Mouse (Mus musculus) forebrain, postnatal 0 days (tissue): ENCODE measurements around the gene E2f6. TPM values are rescaled to one million over a fixed set of nuclear protein-coding genes. Genes with fewer than 3 reads are reported as not detected.
A peak's percentile ranks its signal among the peaks of the same experiment; 100 is the strongest.

Experiments used
- ATAC-seq: fragments of 200-750 bp; cut with Nextera tagmentation; 2 replicates; pipeline ENCODE4 v1.8.0; 2017; ENCODE audit warnings: mild to moderate bottlenecking, moderate library complexity
- DNase-seq: peaks from one replicate; pipeline ENCODE4 v3.0.0-alpha.2; 2015
- H3K27ac ChIP-seq: fragments of 300-500 bp; sonication (generic); 2 replicates; pipeline ENCODE4 v1.5.1; 2014; ENCODE audit warnings: low read depth, mild to moderate bottlenecking, antibody characterized with exemption, low read length, moderate library complexity, mixed read lengths
- H3K27me3 ChIP-seq: fragments of 300-500 bp; sonication (generic); 2 replicates; pipeline ENCODE4 v1.6.1; 2014; ENCODE audit warnings: mild to moderate bottlenecking, low read length, mixed read lengths; ENCODE audit not compliant: insufficient read depth
- H3K36me3 ChIP-seq: fragments of 300-500 bp; sonication (generic); 2 replicates; pipeline ENCODE4 v1.6.1; 2014; ENCODE audit warnings: mild to moderate bottlenecking, moderate library complexity; ENCODE audit not compliant: insufficient read depth
- H3K4me1 ChIP-seq: fragments of 300-500 bp; sonication (generic); 2 replicates; pipeline ENCODE4 v1.6.1; 2014; ENCODE audit warnings: antibody characterized with exemption; ENCODE audit not compliant: insufficient read depth
- H3K4me2 ChIP-seq: fragments of 300-500 bp; sonication (generic); 2 replicates; pipeline ENCODE4 v1.6.1; 2014; ENCODE audit warnings: low read depth, mild to moderate bottlenecking, moderate library complexity
- H3K4me3 ChIP-seq: fragments of 300-500 bp; sonication (generic); 2 replicates; pipeline ENCODE4 v1.5.1; 2014; ENCODE audit warnings: low read depth, low read length, mixed read lengths
- H3K9ac ChIP-seq: fragments of 300-500 bp; sonication (generic); 2 replicates; pipeline ENCODE4 v1.6.1; 2014; ENCODE audit warnings: mild to moderate bottlenecking
- H3K9me3 ChIP-seq: fragments of 300-500 bp; sonication (generic); 2 replicates; pipeline ENCODE4 v1.6.1; 2016; ENCODE audit warnings: low read length
- CTCF ChIP-seq: sonication (generic); IDR thresholded peaks from 2 replicates; pipeline ENCODE4 v1.5.1; 2016; ENCODE audit warnings: antibody characterized with exemption, control low read depth, low read depth
- WGBS: fragments of 180-500 bp; shearing (Covaris S2); extraction: QIAGEN DNeasy Blood & Tissue Kit; methylation state at CpG from one replicate; pipeline ENCODE4 v1.1.7; 2014; 5-methylcytosine and 5-hydroxymethylcytosine counted together
- polyA plus RNA-seq: library from polyadenylated mRNA; unstranded; fragments of >200 nt; fragmentation: Nextera tagmentation; extraction: Ambion mirVana; gene quantifications from 2 replicates; pipeline ENCODE4 v1.2.1, GENCODE M21; 2015
- total RNA-seq: library from RNA; depleted of rRNA; stranded (reverse); fragments of >200 nt; gene quantifications from 2 replicates; pipeline ENCODE4 v1.2.3, GENCODE M21; 2014

E2f6 gene
- total and polyA plus RNA-seq, 2 experiments from 2014 or later = 15.4 to 26.4 TPM

DNA sequence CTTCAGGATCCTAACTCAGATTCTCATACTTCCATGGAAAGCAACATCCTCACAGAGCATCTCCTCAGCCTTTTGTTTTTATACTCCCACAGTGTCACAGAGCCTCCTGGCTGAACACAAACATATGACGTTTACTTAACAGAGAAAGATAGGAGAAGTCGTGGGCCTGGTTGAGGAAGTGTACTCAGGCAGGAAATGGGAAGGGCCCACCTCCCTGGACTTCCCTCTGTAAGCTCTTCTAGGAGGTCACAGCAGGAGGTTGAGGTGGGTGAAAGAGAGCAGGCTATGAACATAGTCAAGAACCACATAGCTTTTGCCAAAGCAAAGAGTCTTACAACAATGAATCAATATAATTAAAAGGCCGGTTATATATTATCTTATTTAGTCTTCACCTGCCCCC is 55.1 kb downstream of the E2f6 start:
- Histone ChIP-seq H3K27ac (no peak overlapping the region), H3K4me3 (no peak overlapping the region), H3K9ac (no peak overlapping the region), H3K27me3 (no peaks in the 10 kb centered on the region), H3K36me3 (no peaks in the 10 kb centered on the region), H3K4me2 (no peak overlapping the region), H3K4me1 (no peaks in the 10 kb centered on the region), H3K9me3 (no peaks in the 10 kb centered on the region)
- 83% methylated on average over 3 of the region's 3 CpGs for WGBS
- no peak for ATAC-seq
- TF ChIP-seq CTCF = no peak
- DNase-seq = no peak

GRCm38 (mm10) chr12:16866460-16866859 is 55.7 kb downstream of the E2f6 start:
- Histone ChIP-seq H3K4me2 (no peak overlapping the region), H3K27me3 (no peaks in the 10 kb centered on the region), H3K9me3 (no peaks in the 10 kb centered on the region), H3K27ac (no peak overlapping the region), H3K9ac (no peak overlapping the region), H3K4me3 (no peak overlapping the region), H3K4me1 (no peaks in the 10 kb centered on the region), H3K36me3 (no peaks in the 10 kb centered on the region)
- ATAC-seq (no peak), DNase-seq (no peak)
- no peak for TF ChIP-seq CTCF
- WGBS = 84% methylated on average over 3 of the region's 3 CpGs

- 75% methylated on average over 7 of the region's 7 CpGs for WGBS
- DNase-seq (no peak), ATAC-seq (no peak)
- Histone ChIP-seq H3K4me1 (no peaks in the 10 kb centered on the region), H3K4me2 (no peak overlapping the region), H3K27ac (no peak overlapping the region), H3K27me3 (no peaks in the 10 kb centered on the region), H3K9me3 (no peaks in the 10 kb centered on the region), H3K9ac (no peak overlapping the region), H3K36me3 (no peaks in the 10 kb centered on the region), H3K4me3 (no peak overlapping the region)
- no peak for TF ChIP-seq CTCF
Measured at GRCm38 (mm10) chr12:16867306-16867705, 56.5 kb downstream of the E2f6 start.

DNA sequence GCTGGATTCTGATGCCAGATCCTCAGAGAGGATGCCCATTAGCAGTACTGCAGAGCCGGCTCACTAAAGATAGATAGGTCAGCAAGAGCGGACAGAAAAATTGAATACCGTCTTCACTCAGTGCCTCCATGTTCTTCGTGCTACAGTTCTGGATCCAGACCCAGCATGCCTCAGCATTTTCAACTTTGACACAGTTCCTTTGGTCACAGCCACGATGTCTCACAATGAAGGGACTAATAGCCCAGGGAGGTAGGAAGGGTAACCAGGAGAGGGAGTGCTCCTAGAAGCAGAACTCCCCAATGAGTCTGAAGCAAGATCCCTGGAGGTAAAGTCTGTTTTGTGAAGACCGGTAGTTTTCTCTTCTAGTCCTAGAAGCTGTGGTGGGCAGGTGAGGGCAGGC is 57.9 kb downstream of the E2f6 start:
- DNase-seq = no peak
- Histone ChIP-seq H3K4me3 (no peak overlapping the region), H3K27me3 (no peaks in the 10 kb centered on the region), H3K9ac (no peak overlapping the region), H3K27ac (no peak overlapping the region), H3K36me3 (no peaks in the 10 kb centered on the region), H3K4me1 (no peaks in the 10 kb centered on the region), H3K9me3 (no peaks in the 10 kb centered on the region), H3K4me2 (no peak overlapping the region)
- no peak for ATAC-seq
- 83% methylated on average over 6 of the region's 6 CpGs for WGBS
- TF ChIP-seq CTCF = no peak

GRCm38 (mm10) chr12:16869091-16869778 is 58.5 kb downstream of the E2f6 start:
- Histone ChIP-seq H3K27me3 (no peaks in the 10 kb centered on the region), H3K27ac (no peak overlapping the region), H3K4me2 (no peak overlapping the region), H3K9me3 (no peaks in the 10 kb centered on the region), H3K9ac (no peak overlapping the region), H3K4me3 (no peak overlapping the region), H3K36me3 (no peaks in the 10 kb centered on the region), H3K4me1 (no peaks in the 10 kb centered on the region)
- no peak for ATAC-seq
- DNase-seq = no peak
- no peak for TF ChIP-seq CTCF
- WGBS = 82% methylated on average over 8 of the region's 8 CpGs

GRCm38 (mm10) chr12:16869870-16870404 is 59.2 kb downstream of the E2f6 start:
- peak; percentile 23 for DNase-seq
- H3K9me3 ChIP-seq = no peaks in the 10 kb centered on the region
- no peak overlapping the region for H3K9ac ChIP-seq
- ATAC-seq = peak; percentile 79
- H3K4me1 ChIP-seq = no peaks in the 10 kb centered on the region
- WGBS = 60% methylated on average over 9 of the region's 9 CpGs
- no peaks in the 10 kb centered on the region for H3K27me3 ChIP-seq
- no peaks in the 10 kb centered on the region for H3K36me3 ChIP-seq
- no peak for TF ChIP-seq CTCF
- no peak overlapping the region for H3K4me2 ChIP-seq
- peak overlapping the region; percentile 54; the same call in 1 of the 2 replicates for H3K27ac ChIP-seq
- H3K4me3 ChIP-seq = no peak overlapping the region

- no peak overlapping the region for H3K4me2 ChIP-seq
- no peaks in the 10 kb centered on the region for H3K4me1 ChIP-seq
- no peak for TF ChIP-seq CTCF
- DNase-seq (no peak), ATAC-seq (peak; percentile 23)
- H3K27me3 ChIP-seq = no peaks in the 10 kb centered on the region
- no peak overlapping the region for H3K4me3 ChIP-seq
- H3K9me3 ChIP-seq = no peaks in the 10 kb centered on the region
- 56% methylated on average over 8 of the region's 8 CpGs for WGBS
- 0 out of 2 replicates have a peak overlapping the region, but pooled peaks have one; percentile 54 for H3K27ac ChIP-seq
- H3K36me3 ChIP-seq = no peaks in the 10 kb centered on the region
- no peak overlapping the region for H3K9ac ChIP-seq
Measured at GRCm38 (mm10) chr12:16870405-16871068, 59.8 kb downstream of the E2f6 start.
